Mouse (Mus musculus) cortical plate, adult 2 months (tissue): ENCODE measurements at regions not wholly inside any gene's neighbourhood (a gene's known extent, or its start where the extent isn't known, plus 50 kb on each side); places are given as distances from the start of the nearest gene placed in this dataset.

Experiments used
- CTCF ChIP-seq: fragments of 200-500 bp; IDR thresholded peaks from 2 replicates; pipeline ENCODE4 v1.5.1; 2011; ENCODE audit warnings: mild to moderate bottlenecking, control low read depth, low read length; ENCODE audit not compliant: insufficient read depth; ENCODE audit errors: extremely low read depth
- POLR2A ChIP-seq: fragments of 200-500 bp; IDR thresholded peaks from 2 replicates; pipeline ENCODE4 v1.6.1; 2011; ENCODE audit warnings: mild to moderate bottlenecking, low read length, control low read depth; ENCODE audit not compliant: insufficient read depth; ENCODE audit errors: extremely low read depth

GRCm38 (mm10) chr11:66606646-66607045, 80.9 kb upstream of the Shisa6 start:
- TF ChIP-seq POLR2A (no peak), CTCF (no peak)
